Mouse (Mus musculus) MEL (cell line): ENCODE data around the gene P2rx7. TPM values are rescaled to one million over a fixed set of nuclear protein-coding genes. Genes with fewer than 3 reads are reported as not detected.

Experiments
- DNase-seq: peaks from one replicate; pipeline ENCODE4 v3.0.0; 2011; ENCODE audit warnings: low read depth, low spot score
- H3K27ac ChIP-seq: 2 replicates; pipeline ENCODE4 v1.5.1; 2012; ENCODE audit warnings: low read depth, mild to moderate bottlenecking, control low read depth, low read length, moderate library complexity; ENCODE audit not compliant: control insufficient read depth
- H3K27me3 ChIP-seq, 2 experiments: fragments of 150-350 bp in 1 of 2; sonication (generic) in 1 of 2; 2 replicates each; pipeline ENCODE4 v1.6.1; 2012; ENCODE audit warnings: low read length in 2 of 2, mild to moderate bottlenecking in 2 of 2, improper control_type of control experiment in 1 of 2, moderate library complexity in 1 of 2; ENCODE audit not compliant: insufficient read depth in 2 of 2, control insufficient read depth in 1 of 2
- H3K36me3 ChIP-seq, 2 experiments: 2 replicates each; pipeline ENCODE4 v1.6.1; 2012 to 2014; ENCODE audit warnings: low read length in 2 of 2, improper control_type of control experiment in 1 of 2, inconsistent platforms in 1 of 2, mild to moderate bottlenecking in 1 of 2; ENCODE audit not compliant: insufficient read depth in 2 of 2, control insufficient read depth in 1 of 2
- H3K4me1 ChIP-seq, 2 experiments: fragments of 150-350 bp in 1 of 2; sonication (generic) in 1 of 2; 2 replicates each; pipeline ENCODE4 v1.6.1; 2012; ENCODE audit warnings: low read length in 2 of 2, improper control_type of control experiment in 1 of 2, mild to moderate bottlenecking in 1 of 2; ENCODE audit not compliant: insufficient read depth in 2 of 2, control insufficient read depth in 1 of 2
- H3K4me3 ChIP-seq, 2 experiments: fragments of 150-350 bp in 1 of 2; sonication (generic) in 1 of 2; 2 replicates each; pipeline ENCODE4 v1.5.1; 2012; ENCODE audit warnings: low read depth in 2 of 2, low read length in 2 of 2, mild to moderate bottlenecking in 2 of 2, moderate library complexity in 2 of 2, control low read depth in 1 of 2, improper control_type of control experiment in 1 of 2; ENCODE audit not compliant: control insufficient read depth in 1 of 2, insufficient read depth in 1 of 2
- H3K79me2 ChIP-seq: 2 replicates; pipeline ENCODE4 v1.6.1; 2012; ENCODE audit warnings: mild to moderate bottlenecking, low read length, moderate library complexity; ENCODE audit not compliant: control insufficient read depth, poor library complexity, insufficient read depth
- H3K9ac ChIP-seq: 2 replicates; pipeline ENCODE4 v1.6.1; 2012; ENCODE audit warnings: low read depth, mild to moderate bottlenecking, control low read depth, low read length, moderate library complexity; ENCODE audit not compliant: control insufficient read depth, poor library complexity, severe bottlenecking
- H3K9me3 ChIP-seq: fragments of 150-350 bp; sonication (generic); replicated peaks from 2 replicates; pipeline ENCODE4 v1.6.1; 2012; ENCODE audit warnings: mild to moderate bottlenecking, low read length, improper control_type of control experiment, moderate library complexity; ENCODE audit not compliant: insufficient read depth
- BHLHE40 ChIP-seq: IDR thresholded peaks from 2 replicates; pipeline ENCODE4 v1.6.1; 2012; ENCODE audit warnings: low read depth, mild to moderate bottlenecking, inconsistent platforms, low read length, improper control_type of control experiment, borderline replicate concordance
- CHD2 ChIP-seq: IDR thresholded peaks from 2 replicates; pipeline ENCODE4 v1.6.1; 2011; ENCODE audit warnings: low read length, improper control_type of control experiment
- CTCF ChIP-seq, 3 experiments: IDR thresholded peaks in 2 of 3; conservative IDR thresholded peaks in 1 of 3; 2 replicates each; pipeline ENCODE4 v1.5.1; 2011 to 2012; ENCODE audit warnings: low read length in 3 of 3, low read depth in 2 of 3, mild to moderate bottlenecking in 2 of 3, improper control_type of control experiment in 1 of 3, inconsistent platforms in 1 of 3, mixed read lengths in 1 of 3, moderate library complexity in 1 of 3; ENCODE audit not compliant: control insufficient read depth in 1 of 3, insufficient read depth in 1 of 3, poor library complexity in 1 of 3, severe bottlenecking in 1 of 3
- E2F4 ChIP-seq: IDR thresholded peaks from 2 replicates; pipeline ENCODE4 v1.6.1; 2011; ENCODE audit warnings: low read depth, low read length, improper control_type of control experiment, borderline replicate concordance
- EP300 ChIP-seq, 2 experiments: IDR thresholded peaks; 2 replicates each; pipeline ENCODE4 v1.6.1; 2011; ENCODE audit warnings: improper control_type of control experiment in 2 of 2, low read length in 2 of 2, low read depth in 1 of 2, mild to moderate bottlenecking in 1 of 2
- ETS1 ChIP-seq: IDR thresholded peaks from 2 replicates; pipeline ENCODE4 v1.6.1; 2012; ENCODE audit warnings: low read depth, mild to moderate bottlenecking, inconsistent platforms, low read length, improper control_type of control experiment, moderate library complexity
- GABPA ChIP-seq: IDR thresholded peaks from 2 replicates; pipeline ENCODE4 v1.6.1; 2012; ENCODE audit warnings: low read depth, mild to moderate bottlenecking, inconsistent platforms, low read length, improper control_type of control experiment, moderate library complexity
- GATA1 ChIP-seq: IDR thresholded peaks from 2 replicates; pipeline ENCODE4 v1.6.1; 2011; ENCODE audit warnings: low read depth, low read length, improper control_type of control experiment
- HCFC1 ChIP-seq: IDR thresholded peaks from 2 replicates; pipeline ENCODE4 v1.6.1; 2012; ENCODE audit warnings: low read depth, mild to moderate bottlenecking, inconsistent platforms, low read length, improper control_type of control experiment, moderate library complexity
- JUND ChIP-seq: IDR thresholded peaks from 2 replicates; pipeline ENCODE4 v1.6.1; 2011; ENCODE audit warnings: low read depth, mild to moderate bottlenecking, improper control_type of control experiment, low read length
- KAT2A ChIP-seq: conservative IDR thresholded peaks from 2 replicates; pipeline ENCODE4 v1.6.1; 2012; ENCODE audit warnings: low read depth, low read length, improper control_type of control experiment, inconsistent platforms
- MAFK ChIP-seq: IDR thresholded peaks from 2 replicates; pipeline ENCODE4 v1.6.1; 2011; ENCODE audit warnings: low read depth, mild to moderate bottlenecking, low read length, improper control_type of control experiment, borderline replicate concordance
- MAX ChIP-seq: IDR thresholded peaks from 2 replicates; pipeline ENCODE4 v1.6.1; 2011; ENCODE audit warnings: low read length, improper control_type of control experiment
- MAZ ChIP-seq: IDR thresholded peaks from 2 replicates; pipeline ENCODE4 v1.6.1; 2012; ENCODE audit warnings: low read depth, mild to moderate bottlenecking, inconsistent platforms, low read length, improper control_type of control experiment
- MEF2A ChIP-seq: IDR thresholded peaks from 2 replicates; pipeline ENCODE4 v1.6.1; 2014; ENCODE audit warnings: low read depth, mild to moderate bottlenecking, inconsistent platforms, low read length, improper control_type of control experiment; ENCODE audit not compliant: poor library complexity, insufficient replicate concordance, severe bottlenecking; ENCODE audit errors: extremely low read depth
- MXI1 ChIP-seq: IDR thresholded peaks from 2 replicates; pipeline ENCODE4 v1.6.1; 2011; ENCODE audit warnings: mild to moderate bottlenecking, low read depth, low read length, improper control_type of control experiment
- MYB ChIP-seq: IDR thresholded peaks from 2 replicates; pipeline ENCODE4 v1.6.1; 2011; ENCODE audit warnings: mild to moderate bottlenecking, low read depth, low read length, improper control_type of control experiment
- MYC ChIP-seq: IDR thresholded peaks from 2 replicates; pipeline ENCODE4 v1.6.1; 2011; ENCODE audit warnings: low read depth, mild to moderate bottlenecking, low read length, improper control_type of control experiment, moderate library complexity
- NELFE ChIP-seq: IDR thresholded peaks from 2 replicates; pipeline ENCODE4 v1.6.1; 2011; ENCODE audit warnings: low read depth, low read length, improper control_type of control experiment
- NRF1 ChIP-seq: IDR thresholded peaks from 2 replicates; pipeline ENCODE4 v1.6.1; 2014; ENCODE audit warnings: low read depth, mild to moderate bottlenecking, inconsistent platforms, low read length, improper control_type of control experiment, moderate library complexity; ENCODE audit not compliant: poor library complexity, insufficient read depth, severe bottlenecking
- POLR2A ChIP-seq, 2 experiments: IDR thresholded peaks; 2 replicates each; pipeline ENCODE4 v1.6.1; 2011 to 2012; ENCODE audit warnings: low read length in 2 of 2, mild to moderate bottlenecking in 2 of 2, control low read depth in 1 of 2, improper control_type of control experiment in 1 of 2, low read depth in 1 of 2, moderate library complexity in 1 of 2; ENCODE audit not compliant: control insufficient read depth in 1 of 2, insufficient read depth in 1 of 2, poor library complexity in 1 of 2
- POLR2AphosphoS2 ChIP-seq: IDR thresholded peaks from 2 replicates; pipeline ENCODE4 v1.6.1; 2011; ENCODE audit warnings: low read length, improper control_type of control experiment
- POLR2AphosphoS5 ChIP-seq: IDR thresholded peaks from 2 replicates; pipeline ENCODE4 v1.6.1; 2012; ENCODE audit warnings: low read depth, borderline replicate concordance, mild to moderate bottlenecking, inconsistent platforms, low read length, moderate library complexity, mixed read lengths
- RAD21 ChIP-seq: IDR thresholded peaks from 2 replicates; pipeline ENCODE4 v1.6.1; 2011; ENCODE audit warnings: mild to moderate bottlenecking, low read depth, low read length, improper control_type of control experiment
- SIN3A ChIP-seq: IDR thresholded peaks from 2 replicates; pipeline ENCODE4 v1.6.1; 2012; ENCODE audit warnings: low read length, improper control_type of control experiment, inconsistent platforms
- SMC3 ChIP-seq: IDR thresholded peaks from 2 replicates; pipeline ENCODE4 v1.6.1; 2011; ENCODE audit warnings: low read depth, low read length, improper control_type of control experiment
- TAL1 ChIP-seq: IDR thresholded peaks from 2 replicates; pipeline ENCODE4 v1.6.1; 2012; ENCODE audit warnings: mild to moderate bottlenecking, inconsistent platforms, low read length, moderate library complexity, mixed read lengths
- TBP ChIP-seq: IDR thresholded peaks from 2 replicates; pipeline ENCODE4 v1.8.0; 2011; ENCODE audit warnings: low read depth, low read length, improper control_type of control experiment
- TCF12 ChIP-seq: IDR thresholded peaks from 2 replicates; pipeline ENCODE4 v1.6.1; 2014; ENCODE audit warnings: low read depth, mild to moderate bottlenecking, inconsistent platforms, low read length, improper control_type of control experiment, moderate library complexity
- UBTF ChIP-seq: IDR thresholded peaks from 2 replicates; pipeline ENCODE4 v1.6.1; 2012; ENCODE audit warnings: low read depth, mild to moderate bottlenecking, inconsistent platforms, low read length, improper control_type of control experiment, moderate library complexity, borderline replicate concordance; ENCODE audit not compliant: insufficient read depth
- USF1 ChIP-seq: IDR thresholded peaks from 2 replicates; pipeline ENCODE4 v1.6.1; 2014; ENCODE audit warnings: low read depth, mild to moderate bottlenecking, inconsistent platforms, low read length, improper control_type of control experiment, moderate library complexity
- USF2 ChIP-seq, 2 experiments: IDR thresholded peaks; 2 replicates each; pipeline ENCODE4 v1.6.1; 2011 to 2012; ENCODE audit warnings: improper control_type of control experiment in 2 of 2, low read length in 2 of 2, borderline replicate concordance in 1 of 2, inconsistent platforms in 1 of 2, low read depth in 1 of 2, mild to moderate bottlenecking in 1 of 2; ENCODE audit not compliant: insufficient read depth in 1 of 2
- ZC3H11A ChIP-seq: IDR thresholded peaks from 2 replicates; pipeline ENCODE4 v1.6.1; 2012; ENCODE audit warnings: low read depth, mild to moderate bottlenecking, inconsistent platforms, low read length, improper control_type of control experiment
- ZKSCAN1 ChIP-seq: IDR thresholded peaks from 2 replicates; pipeline ENCODE4 v1.6.1; 2012; ENCODE audit warnings: low read depth, mild to moderate bottlenecking, inconsistent platforms, low read length, improper control_type of control experiment, moderate library complexity
- ZMIZ1 ChIP-seq: IDR thresholded peaks from 2 replicates; pipeline ENCODE4 v1.6.1; 2012; ENCODE audit warnings: low read depth, mild to moderate bottlenecking, inconsistent platforms, low read length, improper control_type of control experiment, moderate library complexity
- ZNF384 ChIP-seq: IDR thresholded peaks from 2 replicates; pipeline ENCODE4 v1.6.1; 2012; ENCODE audit warnings: low read depth, mild to moderate bottlenecking, inconsistent platforms, low read length, improper control_type of control experiment
- polyA plus RNA-seq, 2 experiments: library from polyadenylated mRNA; stranded (reverse) in 1 of 2; unstranded in 1 of 2; fragments of >175 nt in 1 of 2; fragments of >200 nt in 1 of 2; gene quantifications; 2 replicates each; pipeline versions ENCODE4 v1.2.1 to v1.2.4; 2012; ENCODE audit warnings: low replicate concordance in 2 of 2, low read depth in 1 of 2; ENCODE audit not compliant: insufficient read length in 2 of 2, insufficient read depth in 1 of 2, missing spikeins in 1 of 2
- total RNA-seq: library from RNA; depleted of rRNA; stranded (reverse); fragments of 300-350 nt; gene quantifications from 2 replicates; pipeline ENCODE4 v1.2.3, GENCODE M21; 2012

The P2rx7 gene
- total and polyA plus RNA-seq, 3 experiments, result 29.3 to 254 (median 40.8) TPM

DNA sequence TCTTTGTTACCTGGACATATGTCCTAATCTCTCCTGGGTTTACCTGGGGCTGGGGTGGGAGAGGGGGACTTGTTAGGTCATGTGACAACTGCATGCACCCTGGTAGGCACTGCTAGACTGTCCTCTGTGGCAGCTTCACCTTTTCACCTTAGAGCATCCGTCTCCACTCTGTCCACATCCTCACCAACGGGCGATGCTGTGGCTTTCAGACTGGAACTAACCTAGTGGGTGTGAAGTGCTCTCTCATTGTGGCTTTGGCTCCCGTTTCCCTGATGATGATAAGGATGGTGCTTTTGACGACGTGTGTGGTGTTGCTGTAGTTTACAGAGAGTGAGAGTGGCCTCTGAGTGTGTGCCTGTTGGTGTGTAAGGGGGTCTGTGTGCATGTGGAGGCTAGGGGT, 1.6 kb downstream of the P2rx7 start:
- peaks cover 15 to 49% of the 10 kb centered on the region in 2 experiments for H3K4me1 ChIP-seq
- peak; percentile 83 for DNase-seq
- H3K9me3 ChIP-seq, result no peaks in the 10 kb centered on the region
- H3K27ac ChIP-seq, result peak overlapping the region; percentile 75
- H3K4me3 ChIP-seq, result peak overlapping the region; percentile 45 to 70
- peak overlapping the region; percentile 64 for H3K9ac ChIP-seq
- peaks cover 0 to 40% of the 10 kb centered on the region in 2 experiments; a peak in 2 of 4 replicates for H3K36me3 ChIP-seq
- H3K79me2 ChIP-seq, result peaks cover 19% of the 10 kb centered on the region
- no peaks in the 10 kb centered on the region for H3K27me3 ChIP-seq
- TF ChIP-seq SIN3A (peak; percentile 79), MAZ (no peak), USF2 (IDR thresholded peaks at IDR 0.05; ENCODE audit: borderline replicate concordance in 1 of 2, insufficient read depth in 1 of 2, low read depth in 1 of 2, low read length in 2 of 2) (peak in 1 of 2 experiments; percentile 32; a peak in 1 of 4 replicates), SMC3 (no peak; the same call in 1 of the 2 replicates), POLR2A (IDR thresholded peaks at IDR 0.05; ENCODE audit: control insufficient read depth in 1 of 2, insufficient read depth in 1 of 2, low read depth in 1 of 2, low read length in 2 of 2, poor library complexity in 1 of 2) (no peak), GATA1 (peak; percentile 70), ETS1 (peak; percentile 87), TAL1 (no peak), E2F4 (no peak), RAD21 (no peak), MAFK (0 out of 2 replicates have a peak, but pooled peaks have one; percentile 47), CTCF (IDR thresholded peaks at IDR 0.05 in 2 of 3, conservative IDR thresholded peaks at IDR 0.05 in 1 of 3; ENCODE audit: control insufficient read depth in 1 of 3, insufficient read depth in 1 of 3, low read depth in 2 of 3, low read length in 3 of 3, poor library complexity in 1 of 3, severe bottlenecking in 1 of 3) (no peak), POLR2AphosphoS2 (peak; percentile 26; the same call in 1 of the 2 replicates), MAX (0 out of 2 replicates have a peak, but pooled peaks have one; percentile 56), MYB (peak; percentile 51; the same call in 1 of the 2 replicates), UBTF (no peak), BHLHE40 (0 out of 2 replicates have a peak, but pooled peaks have one; percentile 55), NELFE (0 out of 2 replicates have a peak, but pooled peaks have one; percentile 9), GABPA (peak; percentile 64; the same call in 1 of the 2 replicates), HCFC1 (peak; percentile 41; the same call in 1 of the 2 replicates), TBP (no peak), POLR2AphosphoS5 (no peak), KAT2A (0 out of 2 replicates have a peak, but pooled peaks have one; percentile 22), MYC (no peak), ZMIZ1 (peak; percentile 64; the same call in 1 of the 2 replicates), TCF12 (peak; percentile 62; the same call in 1 of the 2 replicates), EP300 (IDR thresholded peaks at IDR 0.05; ENCODE audit: low read depth in 1 of 2, low read length in 2 of 2) (peak; percentile 73 to 84), ZKSCAN1 (no peak), NRF1 (no peak), ZNF384 (no peak), CHD2 (no peak), JUND (no peak), ZC3H11A (no peak), MEF2A (no peak), USF1 (peak; percentile 50), MXI1 (peak; percentile 64; the same call in 1 of the 2 replicates)
